Mouse (Mus musculus) heart, adult 9 months (tissue): ENCODE results near the gene AC140267.1.

ENCODE experiments used
- DNase-seq, 2 experiments: peaks; one replicate each; pipeline ENCODE4 v3.0.0; 2022; ENCODE audit warnings: low spot score in 2 of 2

Gene AC140267.1

DNA sequence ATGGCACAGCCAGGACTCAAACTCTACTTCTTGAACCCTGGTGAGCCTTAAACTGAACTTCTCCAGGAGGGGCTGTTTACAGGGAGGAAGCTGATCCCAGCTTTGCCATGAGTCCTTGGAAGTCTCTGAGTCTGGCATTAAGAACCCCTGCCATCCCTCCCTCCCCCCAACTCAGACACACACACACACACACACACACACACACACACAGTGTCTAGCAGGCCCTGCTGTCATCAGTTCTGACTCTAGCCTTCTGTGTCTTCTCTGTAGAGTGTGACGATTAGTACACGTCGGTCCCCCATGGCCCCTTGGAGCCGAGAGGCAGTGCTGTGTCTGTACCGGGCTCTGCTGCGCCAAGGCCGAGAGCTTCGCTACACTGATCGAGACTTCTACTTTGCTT lies at the start of gene AC140267.1:
TSS of gene AC140267.1 (plus strand) at position 301 of the 400 bp plus-strand sequence.
- DNase-seq: no peak

DNA sequence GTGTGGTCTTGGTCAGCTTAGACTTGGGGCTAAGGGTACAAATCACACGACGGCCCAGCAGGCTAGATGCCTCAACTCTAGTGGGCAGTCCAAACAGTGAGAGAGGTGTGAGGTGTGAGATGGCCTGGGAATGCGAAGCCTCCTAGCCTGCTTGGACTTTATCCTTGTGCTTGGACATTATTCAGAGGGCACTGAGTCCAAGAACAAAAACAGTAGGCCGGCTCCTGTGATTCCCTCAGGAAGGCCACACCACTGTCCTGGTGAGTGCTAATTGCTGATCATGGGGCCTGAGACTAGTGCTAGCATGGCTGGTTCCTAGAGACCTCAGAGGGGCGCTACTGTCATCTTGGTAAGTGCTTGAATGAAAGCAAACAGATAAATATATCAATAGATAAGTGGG lies 46.7 kb upstream of the AC140267.1 start:
- DNase-seq: no peak

DNA sequence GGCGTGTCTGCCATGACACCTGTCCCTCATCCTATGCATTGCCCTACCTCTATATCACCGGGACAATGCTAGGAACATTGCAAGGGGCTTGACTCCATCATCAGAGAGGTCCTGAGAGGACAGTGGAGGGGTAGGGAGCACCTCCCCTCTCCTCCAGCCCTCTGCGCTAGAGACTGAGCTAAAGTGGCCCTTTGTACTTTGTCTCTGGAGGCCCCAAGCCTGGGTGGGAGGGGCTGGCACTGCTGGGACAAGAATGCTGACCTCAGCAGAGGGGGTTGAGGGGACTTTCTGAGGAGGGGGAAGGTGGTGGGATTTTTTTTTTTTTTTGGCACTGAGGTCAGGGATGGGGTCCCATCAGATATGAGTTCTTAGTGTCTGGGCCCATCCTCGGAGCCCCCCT lies 45.6 kb upstream of the AC140267.1 start:
- DNase-seq: no peak

DNA sequence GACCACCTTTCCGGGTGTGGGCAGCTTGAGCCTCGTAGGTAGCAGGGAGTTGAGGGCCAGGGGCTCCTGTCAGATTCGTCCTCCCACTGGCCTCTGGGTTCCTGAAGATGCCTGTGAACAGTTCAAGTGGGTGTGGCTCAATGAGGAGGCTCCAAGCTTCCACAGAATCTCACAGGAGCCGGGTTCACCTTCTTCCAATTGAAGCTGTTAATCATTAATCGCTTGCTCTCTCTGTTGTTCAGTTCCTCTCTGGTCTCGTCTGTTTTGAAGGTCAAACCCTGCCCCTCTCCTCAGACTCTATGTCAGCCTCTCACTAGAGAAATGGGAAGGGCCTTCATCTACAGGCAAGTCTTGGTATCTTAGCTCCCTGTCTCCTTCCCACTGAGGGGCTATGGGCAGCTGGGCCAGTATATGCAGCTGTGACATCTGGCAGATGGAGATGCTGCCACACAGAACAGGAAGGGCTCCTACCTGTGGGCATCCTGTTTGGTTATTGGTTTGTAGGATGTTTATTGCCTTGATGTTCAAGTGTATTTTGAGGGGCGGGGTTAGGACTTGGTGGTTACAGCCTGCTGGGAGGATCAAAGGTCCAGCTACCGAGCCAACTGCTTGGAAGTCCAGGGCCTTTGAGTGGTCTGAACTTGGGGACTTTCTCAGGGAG lies 43.9 kb upstream of the AC140267.1 start:
- DNase-seq: no peak

DNA sequence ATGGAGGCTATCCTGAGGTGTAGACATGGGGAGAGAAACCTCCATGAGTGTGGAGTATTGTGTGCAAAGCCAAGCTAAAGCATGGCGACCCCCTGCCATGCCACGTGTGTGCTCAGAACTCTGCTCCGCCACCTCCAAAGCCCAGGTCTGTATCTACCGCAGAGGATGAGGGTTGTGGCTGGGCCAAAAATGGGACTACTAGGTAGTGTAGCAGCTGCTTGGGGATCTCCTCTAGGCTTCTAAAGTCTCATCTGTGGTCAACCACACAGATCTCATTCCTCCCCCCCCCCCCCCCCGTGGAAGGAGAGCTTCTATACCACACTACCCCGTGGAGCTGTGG lies 43.4 kb upstream of the AC140267.1 start:
- DNase-seq: no peak

DNA sequence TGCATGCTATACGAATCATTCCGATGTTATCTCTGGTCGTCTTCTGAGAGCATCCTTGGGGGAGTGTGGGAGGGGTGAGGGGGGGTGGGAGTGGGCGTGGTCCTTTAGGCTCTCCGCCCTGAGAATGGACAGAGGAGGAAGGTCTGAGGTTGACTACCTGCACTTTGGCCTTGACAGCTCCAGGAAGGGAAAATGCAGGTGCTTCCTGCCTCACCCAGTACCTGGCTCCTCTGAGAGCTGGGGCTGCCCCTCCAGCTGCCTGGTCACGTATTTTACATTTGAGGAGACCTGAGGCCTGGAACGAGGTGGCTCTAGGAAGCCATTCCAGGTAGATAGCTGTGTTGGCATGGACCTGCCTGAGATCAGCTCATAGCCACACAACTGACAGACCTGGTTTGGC lies 42.8 kb upstream of the AC140267.1 start:
- DNase-seq: no peak

DNA sequence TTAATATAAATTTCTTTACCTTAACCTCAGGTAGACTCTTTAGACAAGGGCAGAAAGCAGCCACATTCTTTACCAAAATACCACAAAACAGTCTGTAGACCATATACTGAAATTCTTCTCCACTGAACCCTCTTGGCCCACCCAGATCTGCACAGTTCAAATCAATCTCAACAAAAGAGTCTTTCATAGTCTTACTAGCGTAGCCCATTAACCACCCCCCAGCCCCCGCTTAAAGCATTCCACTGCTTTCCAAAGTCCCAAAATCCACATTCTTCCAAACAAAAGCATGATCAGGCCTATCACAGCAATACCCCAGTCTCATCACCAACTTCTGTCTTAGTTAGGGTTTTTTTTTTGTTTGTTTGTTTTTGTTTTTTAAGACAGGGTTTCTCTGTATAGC lies 36.1 kb upstream of the AC140267.1 start:
- no peak for DNase-seq

DNA sequence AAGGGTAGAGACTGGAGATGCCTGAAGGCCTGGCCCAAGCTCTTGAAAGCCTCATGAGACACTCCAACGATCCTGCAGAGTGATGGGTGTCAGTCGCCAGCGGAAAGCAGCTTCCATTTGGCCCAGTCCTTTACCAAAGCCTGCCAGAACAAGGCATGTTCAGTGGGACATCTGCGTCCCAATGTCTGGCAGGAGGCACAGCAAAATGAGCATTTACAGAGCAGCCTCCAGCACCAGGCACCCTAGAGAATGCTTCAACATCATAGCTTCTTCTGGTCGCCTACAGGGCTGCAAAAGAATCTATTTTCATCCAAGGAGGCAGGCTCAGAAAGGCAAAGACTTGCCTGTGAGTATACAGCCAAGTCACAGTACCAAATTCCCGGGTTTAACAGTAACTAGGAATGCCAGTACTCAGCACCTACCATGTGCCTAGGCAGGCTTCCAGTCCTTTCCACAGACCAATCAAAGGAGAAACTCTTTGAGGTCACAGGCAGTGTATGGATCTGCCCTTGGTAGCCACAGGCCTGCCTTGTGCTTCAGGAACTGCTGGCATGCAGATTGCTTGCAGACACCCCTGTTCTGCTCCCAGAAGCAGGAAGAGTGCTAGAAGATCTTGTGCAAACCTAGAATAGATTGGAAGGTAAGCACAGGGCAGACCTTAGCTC lies 33.4 kb upstream of the AC140267.1 start:
- DNase-seq: peak in 1 of 2 experiments; percentile 6

DNA sequence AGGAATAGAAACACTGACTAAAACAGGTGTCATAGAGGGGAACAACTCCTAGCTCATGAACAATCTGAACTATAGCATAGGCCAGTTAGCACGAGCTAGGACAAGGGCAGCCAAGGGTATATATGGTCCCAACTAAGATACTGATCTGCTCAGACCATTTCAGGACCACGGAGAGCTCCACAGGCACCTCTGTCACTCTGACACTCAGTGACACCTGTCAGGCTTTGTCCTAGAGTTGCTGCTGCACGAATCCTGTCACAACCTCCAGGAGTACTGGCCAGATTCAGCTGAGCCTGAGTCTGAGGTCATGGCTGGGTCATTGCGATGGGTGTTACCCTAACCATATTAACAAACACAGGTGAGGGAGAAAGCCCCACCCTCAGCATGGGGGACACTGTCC lies 32.2 kb upstream of the AC140267.1 start:
- DNase-seq: no peak

DNA sequence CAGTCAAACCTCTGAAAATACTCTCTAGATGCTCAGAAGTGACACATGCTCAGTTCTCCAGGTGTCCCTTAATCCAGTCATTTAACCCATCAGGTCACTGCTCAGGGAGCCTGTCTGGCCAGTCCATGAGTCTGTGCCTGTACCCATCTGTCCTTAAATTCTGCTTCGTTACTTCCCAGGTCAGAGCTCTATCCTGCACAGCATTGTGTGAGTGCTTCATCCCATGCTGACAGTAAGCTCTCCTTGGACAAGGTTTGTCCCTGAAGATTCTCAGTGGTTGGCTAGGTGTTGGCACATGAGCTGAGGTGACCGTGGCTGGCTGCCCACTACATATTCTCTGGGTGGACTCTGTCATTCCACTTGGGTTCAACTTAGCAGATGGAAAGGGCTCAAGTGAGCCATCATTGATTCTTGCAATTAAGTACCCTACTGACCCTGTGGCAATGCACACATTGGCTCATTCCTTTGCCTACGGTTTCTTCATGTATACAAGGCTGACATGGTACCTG lies 29.5 kb upstream of the AC140267.1 start:
- DNase-seq: no peak

DNA sequence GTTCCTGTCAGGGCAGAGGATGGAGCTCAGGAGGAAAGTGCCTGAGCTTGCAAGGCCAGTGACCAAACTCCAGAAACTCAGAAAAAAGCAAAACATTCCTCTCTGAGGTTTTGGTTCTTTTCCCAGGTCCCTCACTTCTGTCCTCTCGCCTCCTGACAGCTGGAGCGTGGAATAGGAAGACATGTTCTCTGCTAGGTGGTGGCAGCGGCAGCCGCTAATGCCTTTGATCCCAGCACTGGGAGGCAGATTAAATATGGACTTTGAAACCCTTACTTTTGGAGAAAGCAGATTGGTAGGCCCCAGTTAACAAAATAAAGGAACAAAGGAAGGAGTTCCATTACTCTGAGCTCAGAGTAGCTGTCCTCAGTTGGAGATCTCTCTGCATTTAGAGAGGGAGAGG lies 27.2 kb upstream of the AC140267.1 start:
- no peak for DNase-seq

DNA sequence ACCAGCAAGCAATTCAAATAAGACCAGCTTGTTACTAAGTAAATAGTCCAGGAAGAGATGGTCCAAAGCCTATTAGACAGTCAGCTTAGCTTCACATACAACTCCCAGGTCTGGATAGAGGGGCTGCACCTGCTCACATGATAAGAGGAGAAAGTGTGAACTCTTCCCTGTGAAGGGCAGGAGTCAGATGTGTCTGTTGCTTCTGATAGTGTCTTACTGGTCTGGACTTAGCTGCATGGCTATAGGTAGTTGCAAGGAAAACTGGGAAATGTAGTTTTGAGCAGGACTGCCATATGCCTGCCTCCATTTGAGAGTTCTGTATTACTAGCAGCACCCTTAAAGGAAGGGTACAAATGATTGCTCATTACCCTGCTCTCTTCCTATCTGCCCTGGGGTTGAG lies 21.9 kb upstream of the AC140267.1 start:
- DNase-seq: no peak

DNA sequence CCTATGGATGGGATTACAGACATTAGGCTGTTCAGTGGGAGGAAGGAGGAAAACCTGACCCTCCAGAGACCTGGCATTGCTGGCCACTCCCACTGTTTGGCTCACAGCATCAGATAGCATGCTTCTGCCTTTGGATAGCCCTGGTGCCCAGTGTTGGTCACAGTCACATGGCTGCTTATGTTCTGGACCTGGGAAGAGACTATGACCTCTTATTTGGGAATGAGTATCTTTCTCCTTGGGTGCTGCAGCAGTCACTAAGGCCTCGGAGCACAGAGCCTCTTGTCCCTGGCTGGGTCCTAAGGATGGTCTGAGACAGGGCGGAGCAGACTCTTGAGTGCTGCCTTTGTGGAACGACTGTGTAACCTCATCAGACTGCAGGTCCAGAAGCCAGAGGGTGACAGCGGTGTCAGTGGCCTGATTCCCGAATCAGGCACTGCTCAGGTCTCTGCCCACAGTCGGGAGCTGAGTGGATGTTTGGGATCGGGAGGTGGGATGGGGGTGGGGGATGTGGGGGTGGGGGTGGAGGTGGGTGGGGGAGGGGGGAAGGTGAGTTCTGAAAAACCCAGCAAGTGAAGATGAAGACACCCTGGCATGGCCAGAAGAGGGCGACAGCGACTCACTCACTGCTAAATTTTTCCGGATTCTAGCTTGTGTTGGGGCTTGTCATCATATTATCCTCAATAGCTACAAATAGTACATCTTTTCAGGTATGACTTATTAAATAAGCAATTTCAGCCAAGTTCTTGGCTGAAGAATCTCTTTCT lies 19.7 kb upstream of the AC140267.1 start:
- DNase-seq: no peak

DNA sequence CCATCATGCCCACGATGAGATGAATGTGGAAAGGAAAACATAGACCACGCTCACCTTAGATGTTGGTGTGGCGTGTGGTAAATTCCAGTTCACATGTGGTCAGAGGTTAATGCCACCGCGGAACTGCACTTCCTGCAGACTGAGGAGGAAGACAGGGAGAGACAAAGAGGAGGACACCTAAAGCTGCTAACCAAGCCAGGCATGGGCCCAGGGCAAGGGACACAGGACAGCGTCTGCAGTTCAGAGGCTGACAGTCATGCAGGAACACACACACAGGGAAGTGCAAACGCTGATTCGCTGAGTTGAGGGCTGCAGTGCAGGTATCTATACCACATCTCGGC lies 19.2 kb upstream of the AC140267.1 start:
- no peak for DNase-seq

DNA sequence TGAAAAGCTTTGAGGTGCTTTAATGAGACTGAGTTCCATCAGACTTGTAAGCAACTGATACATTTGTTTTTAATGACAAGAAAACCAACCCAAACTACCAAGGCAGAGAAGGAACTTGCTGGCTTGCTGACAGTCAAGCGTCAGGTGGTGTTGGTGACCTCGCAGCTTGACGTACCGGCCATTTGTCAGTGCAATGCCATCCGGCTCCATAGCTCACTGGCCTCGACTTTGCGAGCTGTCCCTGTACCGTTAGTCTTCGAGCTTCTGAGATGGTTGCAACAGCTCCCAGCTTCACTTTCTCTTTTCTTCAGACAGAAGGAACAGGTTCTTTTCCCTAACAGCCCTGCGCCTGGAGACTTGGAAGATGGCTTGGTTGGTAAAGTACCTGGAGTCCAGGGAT lies 18.2 kb upstream of the AC140267.1 start:
- no peak for DNase-seq

DNA sequence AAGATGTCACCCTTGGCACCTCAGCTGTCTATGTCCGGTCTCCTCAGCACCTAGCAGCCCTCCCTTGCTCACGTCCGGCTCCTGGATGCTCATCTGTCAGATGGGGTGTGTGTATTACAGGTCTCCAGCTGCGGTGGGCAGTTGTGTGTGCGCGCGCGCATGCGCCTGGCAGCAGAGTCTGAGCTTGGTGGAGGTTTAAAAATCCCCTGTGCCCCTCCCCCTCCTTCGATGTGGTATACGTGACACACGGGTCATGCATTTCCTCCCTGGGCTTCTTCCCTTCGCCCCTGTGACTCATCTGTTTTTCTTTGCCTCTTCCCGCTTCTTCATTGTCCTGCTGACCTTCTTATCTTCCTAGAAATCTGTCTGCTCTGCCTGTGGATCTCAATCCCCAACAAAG lies 16.4 kb upstream of the AC140267.1 start:
- no peak for DNase-seq

DNA sequence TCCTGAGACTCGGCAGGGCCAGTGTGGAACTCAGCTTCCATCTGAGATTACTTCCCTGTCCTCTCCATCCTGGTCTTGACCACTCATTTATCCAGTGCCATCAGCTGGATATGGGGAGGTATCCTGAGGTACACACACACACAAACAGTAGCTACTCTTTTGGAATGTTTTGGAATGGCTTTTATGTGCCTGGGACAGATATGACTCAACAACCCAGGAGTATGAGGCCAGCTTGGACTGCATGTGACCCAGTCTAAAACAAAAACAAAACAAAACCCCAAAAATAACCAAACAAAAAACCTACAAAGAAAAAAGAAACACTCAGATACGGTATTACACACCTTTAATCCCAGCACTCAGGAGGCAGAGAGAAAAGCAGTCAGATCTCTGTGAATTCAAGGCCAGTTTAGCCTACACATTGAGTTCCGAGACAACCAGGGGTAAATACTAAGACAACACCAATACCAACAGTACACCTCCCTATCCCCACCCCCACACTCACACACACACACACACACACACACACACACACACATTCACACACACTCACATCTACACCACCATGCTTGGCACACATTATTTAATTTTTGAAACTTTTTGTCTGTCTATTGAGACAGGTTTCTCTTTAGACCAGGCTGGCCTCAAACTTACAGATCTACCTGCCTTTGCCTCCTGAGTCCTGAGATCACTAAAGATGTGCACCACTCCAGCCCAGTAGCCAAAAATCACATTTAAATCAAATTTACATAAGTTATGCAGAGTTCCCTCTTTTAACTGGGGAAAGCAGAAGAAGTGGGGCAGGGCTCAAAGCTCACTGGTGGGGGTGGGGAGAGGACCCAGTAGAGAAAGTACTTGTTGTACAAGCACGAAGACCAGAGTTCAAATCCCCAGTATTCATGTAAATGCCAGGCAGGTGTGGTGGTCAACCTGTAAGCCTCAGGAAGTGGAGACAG lies 15.7 kb upstream of the AC140267.1 start:
- DNase-seq: no peak

DNA sequence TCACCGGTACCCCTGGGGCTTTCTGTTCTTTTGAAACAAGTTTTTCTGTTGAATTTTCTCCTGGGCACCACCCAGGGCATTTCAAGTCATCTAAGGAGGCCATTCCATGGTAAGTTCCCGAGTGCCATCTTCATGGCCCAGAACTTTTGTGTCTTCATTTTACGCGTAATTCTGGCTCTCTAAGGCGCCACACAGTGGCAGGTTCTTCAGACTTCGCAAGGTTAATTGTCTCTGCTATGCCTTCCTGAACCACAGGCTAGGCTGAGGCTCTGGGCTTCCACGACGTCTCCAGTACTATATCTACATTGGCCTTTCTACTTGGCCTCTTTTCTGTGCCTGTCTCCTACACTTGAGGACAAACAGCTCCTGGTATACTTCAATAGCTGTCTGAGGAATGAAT lies 14.6 kb upstream of the AC140267.1 start:
- no peak for DNase-seq

DNA sequence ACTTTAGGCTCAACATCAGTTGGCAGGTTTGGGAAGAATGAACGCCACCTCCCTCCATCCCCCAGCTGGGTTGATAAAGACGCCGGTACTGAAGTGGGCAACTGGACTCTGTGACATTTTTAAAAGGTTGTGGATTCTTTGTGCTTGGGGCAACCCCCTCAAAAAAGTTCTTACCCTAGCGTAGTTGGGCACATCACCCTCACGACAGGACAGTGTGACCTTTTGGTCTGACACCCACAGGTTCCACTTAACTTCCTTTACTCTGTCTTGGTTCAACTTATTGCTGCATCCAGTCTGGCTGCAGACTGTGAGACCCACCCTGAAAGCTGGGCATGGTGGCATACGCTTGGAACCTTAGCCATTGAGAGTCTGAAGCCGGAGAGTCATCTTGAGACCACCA lies 11.9 kb upstream of the AC140267.1 start:
- no peak for DNase-seq

DNA sequence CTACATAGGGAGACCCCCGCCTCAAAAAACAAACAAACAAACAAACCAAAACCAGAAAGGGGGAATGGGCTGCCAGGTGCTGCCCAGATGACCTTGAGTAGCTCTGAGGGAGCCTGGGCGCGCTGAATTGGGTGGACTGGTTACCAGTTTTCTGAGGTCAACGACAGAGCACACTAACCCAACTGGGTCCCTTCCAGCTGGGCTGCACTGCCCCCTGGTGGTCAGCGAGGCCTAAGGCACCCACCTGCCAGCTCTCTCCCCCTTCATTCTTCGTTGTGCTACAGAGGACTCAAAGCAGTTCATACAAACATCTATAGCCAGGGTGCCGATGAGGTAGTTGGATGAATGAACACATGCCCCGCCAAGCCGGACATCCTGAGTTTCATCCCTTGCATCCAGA lies 10.4 kb upstream of the AC140267.1 start:
- peak in 1 of 2 experiments; percentile 36 for DNase-seq

DNA sequence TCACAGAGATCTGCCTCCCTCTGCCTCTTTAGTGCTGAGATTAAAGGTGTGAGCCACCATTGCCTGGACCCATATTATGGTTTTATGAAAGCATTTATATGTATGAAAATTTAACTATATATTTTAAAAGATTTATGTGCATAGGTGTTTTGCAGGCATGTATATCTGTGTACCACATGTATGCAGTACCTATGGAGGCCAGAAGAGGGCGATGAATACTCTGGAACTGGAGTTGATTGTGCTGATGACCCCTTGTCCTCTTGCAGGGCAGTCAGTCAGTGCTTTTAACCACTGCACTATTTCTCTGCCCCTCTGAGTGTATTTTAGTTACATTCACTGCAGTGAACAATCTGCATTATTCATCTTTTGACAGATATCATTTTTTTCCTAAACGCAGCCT lies 9.8 kb upstream of the AC140267.1 start:
- peak in 1 of 2 experiments; percentile 24 for DNase-seq
